Mouse (Mus musculus) gastrocnemius, postnatal 36 days (tissue): ENCODE measurements around the gene Rab35. TPM values are rescaled to one million over a fixed set of nuclear protein-coding genes. Genes with fewer than 3 reads are reported as not detected.

Experiments
- DNase-seq, 2 experiments: peaks; one replicate each; pipeline ENCODE4 v3.0.0; 2022
- intact Hi-C: fragments of 180-260 bp; cut with DNase I; formaldehyde crosslinking; loops from one replicate; pipeline ENCODE4 v1.15.1; 2025
- microRNA-seq, 2 experiments: library from miRNA; unstranded; fragments of <30 nt; microRNA quantifications; one replicate each; pipeline ENCODE4 v1.2.0; 2021
- total RNA-seq, 2 experiments: library from RNA; stranded (reverse); gene quantifications; 2 replicates each; pipeline ENCODE4 v1.2.3; 2021

Rab35 gene
- total RNA-seq, 2 experiments from 2014 or later = 31.8 to 32.8 TPM

GRCm38 (mm10) chr5:115695191-115695770 is 63.6 kb downstream of the Rab35 start:
- intact Hi-C loops = no loop called here
- no peak for DNase-seq

GRCm38 (mm10) chr5:115696811-115697210 is 65.1 kb downstream of the Rab35 start:
- DNase-seq = no peak
- intact Hi-C loops = no loop called here

Small RNAs within 50 kb of the gene (microRNA-seq; reads per million reads assigned to microRNA genes)
- gene Mir7030 = 0 reads per million in 2 experiments

Other genes starting within 250 kb of the Rab35 start
- gene Msi1, start 202.3 kb upstream of the Rab35 start, total RNA-seq = under 1 TPM; 0.36 to 0.49 TPM
- not detected for gene Pla2g1b, start 165.6 kb upstream of the Rab35 start, total RNA-seq
- gene Sirt4, start 147.2 kb upstream of the Rab35 start, total RNA-seq = 10 to 100 TPM; 11.2 to 12.2 TPM
- 10 to 100 TPM; 78.1 to 80.7 TPM for gene Pxn, start 125.2 kb upstream of the Rab35 start, total RNA-seq
- 100 to 1,000 TPM; 533 to 598 TPM for gene Rplp0, start 72.4 kb upstream of the Rab35 start, total RNA-seq
- 10 to 100 TPM; 25.5 to 28.8 TPM for gene Gcn1l1, start 66.7 kb upstream of the Rab35 start, total RNA-seq
- gene Bicdl1, start 99.7 kb downstream of the Rab35 start, total RNA-seq = 1 to 10 TPM; 2.6 to 3.6 TPM
- gene Cit, start 213.4 kb downstream of the Rab35 start, total RNA-seq = 1 to 10 TPM in 1 of 2 experiments, under 1 TPM in 1; 0.69 to 1.2 TPM